Mouse (Mus musculus): ENCODE measurements around the gene Nos3. TPM values are rescaled to one million over a fixed set of nuclear protein-coding genes. Genes with fewer than 3 reads are reported as not detected.
"Not testable (repeated sequence)": the region's sequence is repeated elsewhere in the genome, so short reads cannot be mapped to it uniquely, and the experiment has no call there.

The Nos3 gene
- polyA plus RNA-seq, 1 experiment, result 10.1 TPM

- peak; percentile 96 to 98 for DNase-seq (ENCODE audit: extremely low spot score in 1 of 2, low spot score in 1 of 2)
Measured at GRCm38 (mm10) chr5:24394165-24394894, 29.7 kb downstream of the Nos3 start.

GRCm38 (mm10) chr5:24396254-24396653 lies 31.6 kb downstream of the Nos3 start:
- DNase-seq (ENCODE audit: extremely low spot score in 1 of 2, low spot score in 1 of 2), result not testable (repeated sequence)

DNA sequence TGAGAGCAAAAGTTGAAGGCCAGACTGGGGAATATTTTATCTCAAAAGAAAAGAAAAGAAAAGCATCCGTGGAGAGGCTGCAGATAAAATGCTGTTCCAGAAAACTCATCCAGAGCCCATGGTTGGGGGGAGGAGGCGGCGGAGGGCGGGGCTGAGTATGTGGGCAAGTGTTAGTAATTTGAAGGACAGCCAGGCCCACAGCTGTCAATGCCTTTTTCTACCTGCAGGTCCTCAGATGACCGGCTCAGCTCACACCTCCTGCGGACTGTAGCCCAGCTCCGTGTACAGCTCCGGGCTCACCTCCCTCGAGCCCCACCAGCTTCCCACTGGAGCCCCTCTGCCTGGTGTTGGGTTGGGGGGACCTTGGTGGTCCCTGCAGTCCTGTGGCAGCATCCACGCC lies 35.1 kb downstream of the Nos3 start:
- no peak for DNase-seq (ENCODE audit: extremely low spot score in 1 of 2, low spot score in 1 of 2)

- DNase-seq (ENCODE audit: extremely low spot score in 1 of 2, low spot score in 1 of 2), result no peak
Measured at GRCm38 (mm10) chr5:24400362-24400761, 35.8 kb downstream of the Nos3 start.

DNA sequence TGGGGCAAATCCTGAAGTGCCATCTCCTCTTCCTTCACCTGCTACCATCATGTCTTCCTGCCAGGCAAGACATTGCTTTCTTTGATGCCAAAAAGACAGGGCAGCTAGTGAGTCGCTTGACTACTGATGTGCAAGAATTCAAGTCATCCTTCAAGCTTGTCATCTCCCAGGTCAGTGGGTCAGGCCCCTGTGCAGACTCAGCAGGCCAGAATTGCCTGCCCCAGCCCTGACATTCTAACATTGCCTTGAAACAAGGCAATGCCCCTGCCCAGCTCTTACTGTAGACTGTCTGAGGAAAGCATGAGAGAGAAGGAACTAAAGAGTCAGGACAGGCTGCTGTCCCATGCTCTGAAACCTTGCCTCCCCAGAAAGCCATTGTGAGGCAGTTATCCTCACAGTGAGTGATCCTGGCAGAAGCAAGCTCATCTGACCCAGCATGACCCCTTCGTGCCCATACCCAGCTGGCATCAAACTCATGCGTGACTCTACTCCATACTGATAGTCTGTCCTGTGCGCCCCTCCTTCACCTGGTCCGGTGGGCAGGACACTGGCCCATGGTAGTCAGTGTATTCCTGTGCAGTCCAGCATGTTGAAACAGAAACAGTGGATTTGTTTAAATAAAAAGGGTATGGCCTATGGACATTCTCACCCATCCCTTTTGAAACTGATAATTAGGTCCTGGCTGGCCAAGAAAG lies 36.4 kb downstream of the Nos3 start:
- DNase-seq (ENCODE audit: extremely low spot score in 1 of 2, low spot score in 1 of 2), result no peak

DNA sequence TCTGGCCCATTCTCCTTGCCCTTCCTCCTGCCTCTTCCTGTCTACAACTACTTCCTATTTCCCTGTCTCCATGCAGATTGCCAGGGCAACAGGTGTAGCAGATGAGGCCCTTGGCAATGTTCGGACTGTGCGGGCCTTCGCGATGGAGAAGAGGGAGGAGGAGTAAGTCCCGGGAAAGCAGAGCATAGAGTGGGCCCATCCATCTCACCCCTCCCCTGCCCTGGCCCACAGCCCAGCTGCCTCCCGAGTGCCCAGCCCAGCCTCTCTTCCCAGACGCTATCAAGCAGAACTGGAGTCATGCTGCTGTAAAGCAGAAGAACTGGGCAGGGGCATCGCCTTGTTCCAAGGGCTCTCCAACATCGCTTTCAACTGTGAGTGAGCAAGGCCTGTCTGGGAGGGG lies 37.4 kb downstream of the Nos3 start:
- no peak for DNase-seq (ENCODE audit: extremely low spot score in 1 of 2, low spot score in 1 of 2)

GRCm38 (mm10) chr5:24404594-24405360 lies 40.2 kb downstream of the Nos3 start:
- no peak for DNase-seq (ENCODE audit: extremely low spot score in 1 of 2, low spot score in 1 of 2)

DNA sequence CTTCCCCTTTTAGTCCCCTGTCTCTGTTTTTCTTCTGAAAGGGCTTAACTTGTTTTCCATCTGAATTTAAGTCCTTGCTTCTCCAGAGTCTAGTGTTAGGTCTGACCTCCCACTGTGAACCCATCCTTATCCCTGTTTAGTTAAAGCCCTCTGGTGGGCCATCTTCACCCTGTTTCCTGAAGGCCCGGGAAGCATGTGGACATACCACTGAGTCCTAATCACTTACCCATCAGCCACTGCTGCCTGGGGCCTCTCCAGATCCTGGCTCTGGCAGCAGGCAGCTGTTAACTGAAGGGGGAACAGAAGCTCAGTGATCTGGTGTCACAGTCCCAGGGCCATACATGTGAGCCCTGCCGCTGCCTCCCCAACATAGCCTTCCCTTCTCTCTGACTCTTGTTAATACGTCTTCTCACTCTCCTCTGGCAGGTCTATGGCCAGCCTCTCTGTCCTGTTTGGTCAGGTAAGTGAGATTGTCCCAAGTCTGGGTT lies 40.8 kb downstream of the Nos3 start:
- DNase-seq (ENCODE audit: extremely low spot score in 1 of 2, low spot score in 1 of 2), result no peak

DNA sequence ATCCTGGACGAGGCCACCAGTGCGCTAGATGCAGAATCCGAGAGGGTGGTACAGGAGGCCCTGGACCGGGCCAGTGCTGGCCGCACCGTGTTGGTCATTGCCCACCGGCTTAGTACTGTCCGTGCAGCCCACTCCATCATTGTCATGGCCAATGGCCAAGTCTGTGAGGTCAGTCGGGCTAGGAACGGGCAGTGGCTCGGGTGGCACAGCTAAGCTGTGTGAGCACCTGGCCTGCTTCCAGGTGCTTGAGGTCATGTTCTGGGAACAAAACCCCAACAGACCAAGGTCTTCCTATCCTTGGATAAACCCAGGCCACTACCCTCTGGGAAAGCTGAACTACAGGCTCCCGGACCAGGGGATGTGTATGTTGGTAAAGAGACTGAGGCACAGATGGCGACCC lies 44.0 kb downstream of the Nos3 start:
- DNase-seq (ENCODE audit: extremely low spot score in 1 of 2, low spot score in 1 of 2), result no peak

DNA sequence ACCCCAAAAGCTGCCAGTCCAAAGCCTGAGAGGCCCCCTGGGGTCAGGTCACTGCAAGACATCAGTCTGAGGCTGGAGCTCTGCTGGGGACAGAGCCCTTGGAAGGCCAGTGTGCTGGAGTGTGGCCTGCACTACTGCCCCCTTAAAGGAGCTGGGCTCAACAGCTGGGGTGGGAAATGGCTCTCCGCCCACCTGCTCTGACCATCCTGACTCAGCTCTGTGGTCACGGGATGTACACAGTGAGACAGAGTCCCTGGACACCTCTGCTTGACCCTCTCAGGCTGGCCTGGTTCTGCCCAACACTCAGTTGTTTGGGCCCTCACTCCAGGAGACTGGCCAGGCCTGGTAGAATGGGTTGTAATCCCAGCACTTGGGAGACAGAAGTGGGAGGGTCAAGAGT lies 44.9 kb downstream of the Nos3 start:
- no peak for DNase-seq (ENCODE audit: extremely low spot score in 1 of 2, low spot score in 1 of 2)

DNA sequence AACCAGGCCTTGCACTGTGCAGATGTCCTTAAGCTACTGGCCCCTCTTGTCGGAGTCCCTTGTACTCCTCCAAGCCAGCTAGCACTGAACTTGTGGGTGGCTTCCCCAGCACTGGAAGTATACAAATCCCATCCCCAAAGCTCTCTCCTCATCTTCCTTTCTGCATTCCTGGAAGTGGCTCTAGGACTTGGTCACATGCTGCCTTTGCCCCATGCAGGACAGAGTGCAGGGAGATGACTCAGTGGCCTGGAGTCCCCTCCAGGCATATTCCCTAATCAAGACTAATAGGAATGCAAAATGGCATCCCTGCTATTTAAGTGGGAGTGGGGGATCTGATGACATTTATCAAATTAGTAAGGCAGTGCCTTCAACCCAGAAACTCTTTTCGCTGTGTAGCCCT lies 47.5 kb downstream of the Nos3 start:
- DNase-seq (ENCODE audit: extremely low spot score in 1 of 2, low spot score in 1 of 2), result no peak

- DNase-seq (ENCODE audit: extremely low spot score in 1 of 2, low spot score in 1 of 2), result no peak
Measured at GRCm38 (mm10) chr5:24413042-24413693, 48.6 kb downstream of the Nos3 start, which contains the start of gene Asic3. Gene Asic3 (plus strand): TSS chr5:24413392.

DNA sequence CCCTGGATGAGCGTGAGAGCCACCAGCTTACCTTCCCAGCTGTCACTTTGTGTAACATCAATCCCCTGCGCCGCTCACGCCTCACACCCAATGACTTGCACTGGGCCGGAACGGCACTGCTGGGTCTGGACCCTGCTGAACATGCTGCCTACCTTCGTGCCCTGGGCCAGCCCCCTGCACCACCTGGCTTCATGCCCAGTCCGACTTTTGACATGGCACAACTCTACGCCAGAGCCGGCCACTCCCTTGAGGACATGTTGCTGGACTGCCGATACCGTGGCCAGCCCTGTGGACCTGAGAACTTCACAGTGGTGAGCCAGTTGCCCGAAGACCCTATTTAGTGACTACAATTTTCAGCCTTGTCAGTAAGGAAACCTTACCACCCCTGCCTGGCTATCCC lies 49.3 kb downstream of the Nos3 start:
- DNase-seq (ENCODE audit: extremely low spot score in 1 of 2, low spot score in 1 of 2), result no peak

DNA sequence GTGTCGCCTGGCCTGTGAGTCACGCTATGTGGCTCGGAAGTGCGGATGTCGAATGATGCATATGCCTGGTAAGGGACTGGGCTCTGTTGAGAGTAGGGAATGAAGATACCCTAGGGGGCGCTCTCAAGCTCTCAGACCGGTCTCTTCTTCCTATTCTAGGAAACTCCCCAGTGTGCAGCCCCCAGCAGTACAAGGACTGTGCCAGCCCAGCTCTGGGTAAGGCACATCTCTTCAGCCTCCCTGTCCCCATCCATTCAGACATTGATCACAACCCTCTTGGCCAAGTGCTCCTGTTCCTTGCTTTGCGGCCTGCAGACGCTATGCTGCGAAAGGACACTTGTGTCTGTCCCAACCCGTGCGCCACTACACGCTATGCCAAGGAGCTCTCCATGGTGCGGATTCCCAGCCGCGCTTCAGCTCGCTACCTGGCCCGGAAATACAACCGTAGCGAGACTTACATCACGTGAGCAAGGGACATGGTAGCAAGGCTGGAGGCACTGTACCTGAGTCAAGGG lies 51.7 kb downstream of the Nos3 start:
- peak in 1 of 2 experiments; percentile 86 for DNase-seq (ENCODE audit: extremely low spot score in 1 of 2, low spot score in 1 of 2)

DNA sequence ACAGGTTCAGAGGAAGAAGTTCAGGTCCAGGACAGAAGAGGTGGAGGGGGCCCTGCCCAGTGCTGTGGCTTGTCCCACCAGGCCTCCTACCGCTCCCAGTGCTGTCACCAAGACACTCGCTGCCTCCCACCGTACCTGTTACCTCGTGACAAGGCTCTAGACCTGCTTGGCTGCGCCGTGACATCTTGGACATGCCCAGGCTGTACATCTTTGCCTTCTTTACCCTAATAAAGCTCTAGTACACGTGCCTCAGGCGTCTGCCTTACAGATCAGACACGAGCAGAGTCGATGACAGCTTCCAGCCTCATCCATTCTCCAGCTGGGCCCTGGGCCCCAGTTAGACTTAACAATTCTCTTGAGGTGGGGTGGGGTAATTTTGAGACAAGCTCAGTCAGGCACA lies 53.0 kb downstream of the Nos3 start:
- no peak for DNase-seq (ENCODE audit: extremely low spot score in 1 of 2, low spot score in 1 of 2)

DNA sequence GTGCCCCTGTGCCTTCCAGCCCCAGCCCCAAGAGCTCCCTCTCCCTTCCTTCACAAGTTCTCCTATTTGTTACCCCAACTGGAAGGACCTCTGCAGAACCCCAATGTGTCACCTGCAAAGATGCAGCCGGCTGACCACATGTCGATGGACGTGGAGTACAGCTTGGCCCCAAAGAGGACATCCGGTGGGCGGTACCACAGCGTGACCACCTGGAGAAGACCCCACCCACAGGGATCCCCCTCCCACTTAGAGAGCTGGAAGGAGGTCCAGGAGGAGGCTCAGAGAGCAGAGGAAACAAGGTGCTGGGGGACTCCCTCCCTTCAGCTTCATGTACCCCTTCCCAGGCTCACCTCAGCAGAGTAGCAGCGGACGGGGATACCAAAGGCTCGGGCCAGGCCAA lies 55.8 kb downstream of the Nos3 start:
- DNase-seq (ENCODE audit: extremely low spot score in 1 of 2, low spot score in 1 of 2), result no peak

DNA sequence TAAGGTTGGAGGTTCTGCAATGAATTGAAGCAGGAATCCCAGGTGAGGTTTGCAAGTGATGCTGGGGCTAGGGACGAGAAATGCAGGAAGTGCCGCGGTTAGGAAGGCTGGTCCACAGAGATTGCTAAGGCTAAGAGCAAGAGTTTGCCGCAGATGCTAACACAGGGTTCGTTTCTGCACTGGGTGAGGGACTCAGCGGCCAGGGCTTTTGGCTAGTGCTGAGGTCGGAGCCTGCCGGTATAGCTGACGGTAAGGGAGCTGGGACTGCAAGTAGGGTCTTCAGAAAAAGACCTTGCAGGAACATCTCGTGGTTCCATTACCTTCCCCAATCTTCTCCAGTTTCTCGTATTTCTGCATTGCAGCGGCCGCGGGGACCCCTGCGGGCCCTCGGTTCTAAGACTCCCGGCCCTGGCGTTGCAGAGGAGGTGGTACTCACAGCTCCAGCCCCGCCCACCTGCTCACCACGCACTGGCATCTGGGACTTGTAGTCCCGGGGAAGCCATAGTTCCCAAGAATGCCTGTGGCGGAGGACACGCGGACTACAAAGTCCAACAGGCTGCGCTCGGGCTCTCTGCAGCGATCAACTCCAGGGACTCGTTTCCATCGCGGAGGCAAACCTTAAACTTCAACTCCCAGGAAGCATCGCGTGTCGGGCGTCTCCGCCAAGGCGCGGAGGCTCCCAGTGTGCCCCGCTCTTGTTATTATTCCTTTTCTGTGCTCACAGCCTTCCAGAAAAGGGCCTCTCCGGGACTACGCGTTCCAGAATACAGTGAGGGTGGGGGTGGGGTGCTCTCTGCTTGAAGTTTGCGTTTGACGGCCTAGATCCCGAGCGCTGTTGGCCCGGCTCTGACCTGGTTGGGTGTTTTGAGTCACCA lies 58.8 kb downstream of the Nos3 start, which contains the start of the genes Cdk5 and Slc4a2:
TSS of gene Cdk5 (minus strand) at position 402 of the 875 bp plus-strand sequence.
TSS of gene Slc4a2 (plus strand) at position 709 of the 875 bp plus-strand sequence.
- peak; percentile 100 for DNase-seq (ENCODE audit: extremely low spot score in 1 of 2, low spot score in 1 of 2)

GRCm38 (mm10) chr5:24424004-24424781 lies 59.6 kb downstream of the Nos3 start:
- DNase-seq (ENCODE audit: extremely low spot score in 1 of 2, low spot score in 1 of 2), result no peak
